Mouse (Mus musculus) forebrain, embryonic 10.5 days (tissue): ENCODE results near the gene Neurl1b. TPM values are rescaled to one million over a fixed set of nuclear protein-coding genes. Genes with fewer than 3 reads are reported as not detected.

Source experiments
- DNase-seq: peaks from one replicate; pipeline ENCODE4 v3.0.0-alpha.2; 2017; ENCODE audit warnings: low spot score; ENCODE audit errors: extremely low spot score
- H3K27ac ChIP-seq: fragments of 300-500 bp; sonication (generic); 2 replicates; pipeline ENCODE4 v1.5.1; 2016; ENCODE audit warnings: mild to moderate bottlenecking
- H3K27me3 ChIP-seq: fragments of 300-500 bp; sonication (generic); 2 replicates; pipeline ENCODE4 v1.6.1; 2016; ENCODE audit warnings: mild to moderate bottlenecking; ENCODE audit not compliant: poor library complexity, severe bottlenecking
- H3K36me3 ChIP-seq: fragments of 300-500 bp; sonication (generic); replicated peaks from 2 replicates; pipeline ENCODE4 v1.6.1; 2016; ENCODE audit warnings: mild to moderate bottlenecking, moderate library complexity
- H3K4me1 ChIP-seq: fragments of 300-500 bp; sonication (generic); 2 replicates; pipeline ENCODE4 v1.6.1; 2016
- H3K4me3 ChIP-seq: fragments of 300-500 bp; sonication (generic); 2 replicates; pipeline ENCODE4 v1.5.1; 2016; ENCODE audit warnings: mild to moderate bottlenecking, moderate library complexity
- H3K9me3 ChIP-seq: fragments of 300-500 bp; sonication (generic); 2 replicates; pipeline ENCODE4 v1.6.1; 2016; ENCODE audit warnings: mild to moderate bottlenecking, moderate library complexity
- WGBS: fragments of 180-500 bp; shearing (Covaris S2); methylation state at CpG from one replicate; pipeline ENCODE4 v1.1.7; 2016; 5-methylcytosine and 5-hydroxymethylcytosine counted together
- polyA plus RNA-seq: library from polyadenylated mRNA; unstranded; fragments of >200 nt; fragmentation: Nextera tagmentation; extraction: Ambion mirVana; gene quantifications from 2 replicates; pipeline ENCODE4 v1.2.1, GENCODE M21; 2016

The Neurl1b gene
- polyA plus RNA-seq, 1 experiment from 2014 or later, result 0.10 TPM

DNA sequence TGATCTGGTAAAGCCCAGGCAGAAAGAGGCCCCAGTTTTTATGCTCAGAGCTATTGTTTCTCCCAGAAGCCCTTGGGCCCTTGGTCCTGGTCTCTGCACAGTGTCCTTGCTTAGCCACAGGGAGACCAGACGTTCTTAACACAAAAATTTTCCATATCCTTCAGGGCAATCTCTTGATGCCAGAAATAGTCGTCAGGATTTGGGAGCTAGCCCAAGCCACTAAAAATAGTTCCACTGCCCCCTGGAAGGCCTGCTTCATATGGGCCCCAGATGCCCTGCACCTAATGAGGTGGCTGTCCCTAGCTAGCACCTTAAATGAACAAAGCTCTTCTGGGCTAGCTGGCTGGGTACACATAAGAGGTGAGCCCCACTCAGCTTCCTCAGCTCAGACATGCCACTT, 76.3 kb downstream of the Neurl1b start:
- Histone ChIP-seq H3K27ac (no peak overlapping the region), H3K27me3 (no peaks in the 10 kb centered on the region), H3K9me3 (peaks cover 21% of the 10 kb centered on the region), H3K4me1 (no peaks in the 10 kb centered on the region), H3K36me3 (no peaks in the 10 kb centered on the region), H3K4me3 (no peak overlapping the region)
- DNase-seq, result no peak
- WGBS, result 84% methylated on average over 2 of the region's 2 CpGs

DNA sequence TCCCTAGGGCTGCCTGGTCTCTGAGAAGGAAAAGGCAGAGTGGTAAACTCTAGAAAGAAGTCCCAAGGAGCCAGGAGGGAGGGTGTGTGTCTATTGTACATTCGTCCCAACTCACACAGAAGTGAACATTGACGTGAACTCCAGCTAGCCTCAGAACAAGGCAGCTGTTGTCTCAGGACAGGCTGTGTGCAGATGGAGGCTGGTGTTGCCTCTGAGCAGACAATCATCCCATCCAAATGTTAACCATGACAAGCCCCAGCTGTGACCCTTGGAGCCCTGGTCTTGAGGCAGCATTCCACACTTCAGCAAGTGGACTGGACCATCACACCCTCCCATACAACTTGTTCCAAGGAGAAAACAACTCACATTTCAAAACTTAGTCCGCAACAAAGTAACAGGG, 77.6 kb downstream of the Neurl1b start:
- no peak for DNase-seq
- Histone ChIP-seq H3K9me3 (peaks cover 21% of the 10 kb centered on the region), H3K36me3 (no peaks in the 10 kb centered on the region), H3K27ac (no peak overlapping the region), H3K4me3 (no peak overlapping the region), H3K4me1 (no peaks in the 10 kb centered on the region), H3K27me3 (no peaks in the 10 kb centered on the region)
- 84% methylated on average over 3 of the region's 3 CpGs for WGBS

DNA sequence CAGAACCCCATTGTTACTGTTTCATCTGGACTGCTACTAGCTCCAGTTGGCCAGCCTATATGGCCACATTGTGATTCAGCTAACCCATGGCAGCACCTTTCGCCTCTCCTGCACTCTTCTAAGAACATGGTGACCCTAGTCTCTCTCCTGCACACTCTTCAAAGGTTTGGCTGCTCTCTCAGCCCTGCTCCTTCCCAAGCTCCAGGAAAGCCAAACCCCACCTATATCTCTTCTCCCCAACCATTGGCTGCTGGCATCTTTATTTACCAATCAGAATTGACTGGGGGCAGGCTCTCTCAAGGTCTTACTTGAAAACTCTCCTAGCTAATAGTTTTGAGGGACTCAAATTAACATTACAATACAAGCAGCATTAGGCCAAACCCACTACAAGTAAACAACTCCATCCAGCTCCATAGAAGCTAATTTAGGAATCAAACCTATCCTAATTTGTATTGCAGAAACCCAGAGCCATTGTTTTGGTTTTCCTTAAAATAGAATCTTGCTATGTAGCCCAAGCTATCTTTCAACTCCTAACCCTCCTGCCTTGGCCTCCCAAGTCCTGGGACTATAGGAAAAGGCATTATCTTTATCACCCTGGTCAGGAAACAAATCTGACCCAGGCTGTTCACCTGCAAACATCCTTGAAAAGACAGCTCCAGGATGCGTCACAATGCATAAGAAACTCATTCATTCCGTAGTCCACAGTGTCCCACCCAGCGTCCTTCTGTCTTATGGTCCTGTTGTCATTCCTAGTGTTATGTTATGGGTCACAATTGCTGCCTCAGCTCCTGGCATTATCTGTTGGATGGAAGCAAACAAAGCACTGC, 80.2 kb downstream of the Neurl1b start:
- no peak overlapping the region for H3K4me3 ChIP-seq
- no peak for DNase-seq
- H3K27ac ChIP-seq, result no peak overlapping the region
- no peaks in the 10 kb centered on the region for H3K4me1 ChIP-seq
- no peaks in the 10 kb centered on the region for H3K36me3 ChIP-seq
- WGBS, result 82% methylated on average over 4 of the region's 4 CpGs
- peaks cover 21% of the 10 kb centered on the region for H3K9me3 ChIP-seq
- no peaks in the 10 kb centered on the region for H3K27me3 ChIP-seq

Other genes starting within 250 kb of the Neurl1b start
- 1.5 and 1.9 TPM in 2 replicates for gene Pdia2, start 215.7 kb upstream of the Neurl1b start, polyA plus RNA-seq
- 1.1 and 2.1 TPM in 2 replicates for gene Rgs11, start 211.9 kb upstream of the Neurl1b start, polyA plus RNA-seq
- gene Arhgdig, start 207.0 kb upstream of the Neurl1b start, polyA plus RNA-seq, result 6.6 and 6.7 TPM in 2 replicates
- 24.4 and 25.1 TPM in 2 replicates for gene Fam234a, start 170.6 kb upstream of the Neurl1b start, polyA plus RNA-seq
- 116 and 135 TPM in 2 replicates for gene Luc7l, start 161.9 kb upstream of the Neurl1b start, polyA plus RNA-seq
- gene Ergic1, start 146.7 kb downstream of the Neurl1b start, polyA plus RNA-seq, result 116 and 127 TPM in 2 replicates
- gene Dusp1, start 147.3 kb downstream of the Neurl1b start, polyA plus RNA-seq, result 22.0 and 24.4 TPM in 2 replicates
- 104 and 109 TPM in 2 replicates for gene Atp6v0e, start 248.4 kb downstream of the Neurl1b start, polyA plus RNA-seq